9 mouse cellular contexts compared by ENCODE assay signal in genomic region chr5:53268095-53268692, GRCm38 (mm10). TPM values are rescaled to one million over a fixed set of nuclear protein-coding genes. Genes with fewer than 3 reads are reported as not detected.
A peak's percentile ranks its signal among the peaks of the same experiment; 100 is the strongest.
DNase-seq lines count a peak whose midpoint lies in the region; ATAC-seq lines count a peak whose summit lies in the region.
"Had no signal": no experiment of that assay in that cellular context is flagged by ENCODE, and none has a peak within 500 bp of the region (broad histone marks: within the 10 kb centered on the region; RNA-seq: fewer than 3 reads in every experiment).

No protein-coding gene starts in this region.

- H3K27me3 ChIP-seq in stomach, embryonic 16.5 days (ENCODE audit: control insufficient read depth, insufficient read depth, low read length), result no peaks in the 10 kb centered on the region
- H3K27me3 ChIP-seq: neural tube, embryonic 12.5 days had no signal

- ATAC-seq in stomach, embryonic 16.5 days (ENCODE audit: insufficient read depth, low FRiP score), result no peak
- ATAC-seq in CD4-positive, CD25-positive, alpha-beta regulatory T cell, adult 4 months, result no peak

- H3K4me1 ChIP-seq in stomach, embryonic 16.5 days (ENCODE audit: control insufficient read depth, insufficient read depth, low read length), result peaks cover 18% of the 10 kb centered on the region

- peak overlapping the region; percentile 35; the same call in 1 of the 2 replicates for H3K27ac ChIP-seq in stomach, embryonic 16.5 days (ENCODE audit: low read length)

- peak overlapping the region; percentile 43; the same call in 1 of the 2 replicates for H3K9ac ChIP-seq in stomach, embryonic 16.5 days (ENCODE audit: low read length)

- intact Hi-C loops in heart, postnatal 14 days (cut with DNase I), result no loop called here

- peak overlapping the region; percentile 69 for H3K4me2 ChIP-seq in stomach, embryonic 16.5 days (ENCODE audit: low read depth, low read length)

- no peaks in the 10 kb centered on the region for H3K9me3 ChIP-seq in stomach, embryonic 16.5 days (replicated peaks; ENCODE audit: control insufficient read depth, low read length)

- no peaks in the 10 kb centered on the region for H3K36me3 ChIP-seq in stomach, embryonic 16.5 days (ENCODE audit: control insufficient read depth, insufficient read depth, low read length)
- H3K36me3 ChIP-seq: neural tube, embryonic 12.5 days had no signal

- peak; percentile 63 for DNase-seq in adrenal gland, postnatal 14 days
- DNase-seq in adrenal gland, postnatal 4 days (ENCODE audit: low spot score in 2 of 2), result no peak
- DNase-seq in 3134 (ENCODE audit: extremely low read depth, insufficient read length, low spot score), result peak; percentile 36
- peak; percentile 71 to 76 for DNase-seq in cerebellum, postnatal 10 days
- peak; percentile 58 to 62 for DNase-seq in heart, postnatal 14 days
- no peak for DNase-seq in retina, postnatal 1 day

- H3K4me3 ChIP-seq in stomach, embryonic 16.5 days (replicated peaks; ENCODE audit: low read length), result no peak overlapping the region

- 53% methylated on average over 6 of the region's 6 CpGs for WGBS in stomach, embryonic 16.5 days

RNA-seq across cellular contexts. Expression of gene Smim20, which starts 1.3 kb away (rescaled TPM):
- 63.7 and 65.9 TPM in 2 replicates for total RNA-seq in adrenal gland, postnatal 14 days (2021)
- total RNA-seq in adrenal gland, postnatal 4 days (2021), result 10 to 100 TPM; 66.2 to 71.2 TPM
- 10 to 100 TPM; 80.5 to 80.8 TPM for total RNA-seq in heart, postnatal 14 days (2021)
- polyA plus RNA-seq in stomach, embryonic 16.5 days (2015; fragmentation: Nextera tagmentation; extraction: Ambion mirVana), result 73.4 and 81.3 TPM in 2 replicates
- 100 to 1,000 TPM; 104 to 116 TPM for polyA plus RNA-seq in CD4-positive, CD25-positive, alpha-beta regulatory T cell, adult 4 months (2017; shearing (Covaris generic))

RNA-seq across cellular contexts. Expression of gene Sel1l3, which starts 54.5 kb away (rescaled TPM):
- 2.9 and 3.0 TPM in 2 replicates for total RNA-seq in adrenal gland, postnatal 14 days (2021)
- total RNA-seq in adrenal gland, postnatal 4 days (2021), result 1 to 10 TPM; 7.0 to 8.0 TPM
- 1 to 10 TPM; 1.1 to 1.2 TPM for total RNA-seq in heart, postnatal 14 days (2021)
- 8.5 and 9.2 TPM in 2 replicates for polyA plus RNA-seq in stomach, embryonic 16.5 days (2015; fragmentation: Nextera tagmentation; extraction: Ambion mirVana)
- under 1 TPM in 1 of 2 experiments, not detected in 1; 0.09 TPM for polyA plus RNA-seq in CD4-positive, CD25-positive, alpha-beta regulatory T cell, adult 4 months (2017; shearing (Covaris generic))

Comparison
In these comparisons a context has a peak if more than half of its experiments do, and no peak if none do; other contexts are left out.
1. DNase-seq: peak in adrenal gland, postnatal 14 days (single experiment), 3134 (single experiment), cerebellum, postnatal 10 days (2 of 2) and heart, postnatal 14 days (2 of 2); none in adrenal gland, postnatal 4 days (0 of 2) and retina, postnatal 1 day (single experiment).